15 mouse cellular contexts compared by ENCODE assay signal in genomic region chr17:30163793-30164192, GRCm38 (mm10).
"Had no signal": no experiment of that assay in that cellular context is flagged by ENCODE, and none has a peak within 500 bp of the region (broad histone marks: within the 10 kb centered on the region; RNA-seq: fewer than 3 reads in every experiment).

No protein-coding gene starts in this region.

- DNase-seq: kidney, postnatal 25 days; layer of hippocampus, adult 9-11 months; liver, postnatal 0 days; lung, embryonic 14.5 days; thymus, postnatal 4 days had no signal

- H3K4me3 ChIP-seq: layer of hippocampus, adult 2 months; midbrain, embryonic 12.5 days; midbrain, embryonic 15.5 days; neural tube, embryonic 12.5 days; neural tube, embryonic 15.5 days had no signal

- H3K9me3 ChIP-seq: midbrain, embryonic 12.5 days; midbrain, embryonic 15.5 days; neural tube, embryonic 12.5 days; neural tube, embryonic 15.5 days had no signal

- H3K9ac ChIP-seq: liver, embryonic 14.5 days; liver, postnatal 0 days; lung, embryonic 14.5 days; midbrain, embryonic 12.5 days; midbrain, embryonic 15.5 days; neural tube, embryonic 12.5 days; neural tube, embryonic 15.5 days had no signal

- H3K4me2 ChIP-seq: liver, embryonic 11.5 days; lung, embryonic 14.5 days; midbrain, embryonic 12.5 days; midbrain, embryonic 15.5 days; neural tube, embryonic 12.5 days; neural tube, embryonic 15.5 days had no signal

- H3K27me3 ChIP-seq: midbrain, embryonic 12.5 days; midbrain, embryonic 15.5 days; neural tube, embryonic 12.5 days; neural tube, embryonic 15.5 days had no signal

- H3K36me3 ChIP-seq: midbrain, embryonic 15.5 days; neural tube, embryonic 12.5 days; neural tube, embryonic 15.5 days had no signal

- H3K27ac ChIP-seq: kidney, postnatal 0 days; layer of hippocampus, adult 2 months; liver, embryonic 14.5 days; macrophage; midbrain, embryonic 12.5 days; midbrain, embryonic 15.5 days; neural tube, embryonic 12.5 days; neural tube, embryonic 15.5 days had no signal

- ATAC-seq: liver, postnatal 0 days; lung, postnatal 0 days; midbrain, embryonic 15.5 days had no signal
